Mouse (Mus musculus) small intestine, adult 2 months (tissue): Measurements from ENCODE around the gene Gm20388.

Experiments
- CTCF ChIP-seq: fragments of 200-500 bp; IDR thresholded peaks from 2 replicates; pipeline ENCODE4 v1.5.1; 2012; ENCODE audit warnings: low read depth, mild to moderate bottlenecking, control low read depth, inconsistent platforms, low read length, moderate library complexity, mixed read lengths; ENCODE audit not compliant: insufficient replicate concordance, insufficient read length; ENCODE audit errors: extremely low read depth
- POLR2A ChIP-seq: fragments of 200-500 bp; IDR thresholded peaks from 2 replicates; pipeline ENCODE4 v1.6.1; 2012; ENCODE audit warnings: low read depth, mild to moderate bottlenecking, control low read depth, inconsistent platforms, low read length, moderate library complexity

- TF ChIP-seq CTCF (no peak), POLR2A (no peak)
Measured at GRCm38 (mm10) chr8:120465710-120466109, 555.1 kb downstream of the Gm20388 start.
